Mouse (Mus musculus) megakaryocyte, embryonic 14.5 days (primary cell): Measurements from ENCODE around the gene Camkmt. TPM values are rescaled to one million over a fixed set of nuclear protein-coding genes. Genes with fewer than 3 reads are reported as not detected.

Experiments used
- H3K27me3 ChIP-seq: replicated peaks from 2 replicates; pipeline ENCODE3; 2012; ENCODE audit warnings: inconsistent platforms
- H3K36me3 ChIP-seq: replicated peaks from 2 replicates; pipeline ENCODE3; 2012; ENCODE audit warnings: low read length, inconsistent platforms, mixed read lengths
- H3K4me1 ChIP-seq: 2 replicates; pipeline ENCODE4 v1.6.1; 2012; ENCODE audit warnings: inconsistent platforms
- H3K4me3 ChIP-seq: replicated peaks from 2 replicates; pipeline ENCODE3; 2012; ENCODE audit warnings: moderate library complexity, mild to moderate bottlenecking, inconsistent platforms
- H3K9me3 ChIP-seq: 2 replicates; pipeline ENCODE4 v1.6.1; 2012; ENCODE audit warnings: inconsistent platforms
- FLI1 ChIP-seq: IDR thresholded peaks from 2 replicates; pipeline ENCODE4 v1.6.1; 2012; ENCODE audit warnings: low read length, inconsistent platforms, mixed read lengths
- GATA1 ChIP-seq: IDR thresholded peaks from 3 replicates; pipeline ENCODE4 v1.6.1; 2012; ENCODE audit warnings: mixed read lengths, low read length, inconsistent platforms, borderline replicate concordance
- polyA plus RNA-seq: library from polyadenylated mRNA; stranded (reverse); fragments of >175 nt; gene quantifications from 2 replicates; pipeline ENCODE4 v1.2.3, GENCODE M21; 2012; ENCODE audit warnings: low replicate concordance; ENCODE audit not compliant: insufficient read depth

Camkmt gene
- polyA plus RNA-seq, 1 experiment = 7.6 TPM

- no peaks in the 10 kb centered on the region for H3K27me3 ChIP-seq
- no peak for TF ChIP-seq FLI1
- no peak for TF ChIP-seq GATA1
- peak overlapping the region; percentile 62 for H3K4me3 ChIP-seq
- H3K4me1 ChIP-seq = peaks cover 65% of the 10 kb centered on the region
- H3K9me3 ChIP-seq = no peaks in the 10 kb centered on the region
- peaks cover 38% of the 10 kb centered on the region for H3K36me3 ChIP-seq
These were observed 2.8 kb upstream of the Camkmt start for GRCm38 (mm10) chr17:85087591-85087990.

DNA sequence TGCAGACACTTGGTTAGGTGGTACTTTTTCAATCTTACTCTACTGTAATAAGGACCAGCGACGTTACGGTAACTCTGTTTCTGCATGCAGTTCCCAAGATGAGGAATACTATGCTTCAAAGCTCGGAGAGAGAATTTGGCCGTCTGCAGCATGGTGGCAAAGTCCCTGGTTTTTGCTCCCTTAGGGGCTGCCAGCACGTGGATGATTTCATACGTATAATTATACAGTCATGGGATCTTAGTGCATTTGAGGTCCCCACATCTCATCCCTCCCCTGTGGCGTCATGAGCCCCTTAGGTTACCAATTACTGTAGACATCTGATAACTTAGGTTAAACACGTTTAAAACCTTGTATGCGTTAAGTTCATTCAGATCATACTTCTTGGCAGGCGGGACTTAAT, 2.0 kb upstream of the Camkmt start:
- H3K9me3 ChIP-seq = no peaks in the 10 kb centered on the region
- peaks cover 73% of the 10 kb centered on the region for H3K4me1 ChIP-seq
- H3K36me3 ChIP-seq = peaks cover 34% of the 10 kb centered on the region
- TF ChIP-seq GATA1 = no peak
- no peak for TF ChIP-seq FLI1
- no peaks in the 10 kb centered on the region for H3K27me3 ChIP-seq
- peak overlapping the region; percentile 71 for H3K4me3 ChIP-seq

GRCm38 (mm10) chr17:85089011-85089410, 1.3 kb upstream of the Camkmt start:
- TF ChIP-seq GATA1 (no peak), FLI1 (no peak)
- H3K4me3 ChIP-seq = peak overlapping the region; percentile 99
- peaks cover 71% of the 10 kb centered on the region for H3K4me1 ChIP-seq
- peaks cover 29% of the 10 kb centered on the region for H3K36me3 ChIP-seq
- H3K27me3 ChIP-seq = no peaks in the 10 kb centered on the region
- H3K9me3 ChIP-seq = no peaks in the 10 kb centered on the region

GRCm38 (mm10) chr17:85089621-85090020, 731 bp upstream of the Camkmt start:
- Histone ChIP-seq H3K27me3 (no peaks in the 10 kb centered on the region), H3K9me3 (no peaks in the 10 kb centered on the region), H3K4me1 (peaks cover 67% of the 10 kb centered on the region), H3K4me3 (peak overlapping the region; percentile 99), H3K36me3 (peaks cover 27% of the 10 kb centered on the region)
- TF ChIP-seq FLI1 (no peak), GATA1 (no peak)

GRCm38 (mm10) chr17:85091762-85092161, 1.4 kb downstream of the Camkmt start:
- Histone ChIP-seq H3K36me3 (peaks cover 29% of the 10 kb centered on the region), H3K9me3 (no peaks in the 10 kb centered on the region), H3K4me1 (peaks cover 47% of the 10 kb centered on the region), H3K4me3 (peak overlapping the region; percentile 99), H3K27me3 (no peaks in the 10 kb centered on the region)
- TF ChIP-seq FLI1 (no peak), GATA1 (no peak)

- Histone ChIP-seq H3K4me1 (peaks cover 24% of the 10 kb centered on the region), H3K36me3 (peaks cover 57% of the 10 kb centered on the region), H3K4me3 (no peak overlapping the region), H3K9me3 (peaks cover 25% of the 10 kb centered on the region), H3K27me3 (no peaks in the 10 kb centered on the region)
- TF ChIP-seq FLI1 (no peak), GATA1 (no peak)
These were observed 6.0 kb downstream of the Camkmt start for GRCm38 (mm10) chr17:85096396-85096795.

DNA sequence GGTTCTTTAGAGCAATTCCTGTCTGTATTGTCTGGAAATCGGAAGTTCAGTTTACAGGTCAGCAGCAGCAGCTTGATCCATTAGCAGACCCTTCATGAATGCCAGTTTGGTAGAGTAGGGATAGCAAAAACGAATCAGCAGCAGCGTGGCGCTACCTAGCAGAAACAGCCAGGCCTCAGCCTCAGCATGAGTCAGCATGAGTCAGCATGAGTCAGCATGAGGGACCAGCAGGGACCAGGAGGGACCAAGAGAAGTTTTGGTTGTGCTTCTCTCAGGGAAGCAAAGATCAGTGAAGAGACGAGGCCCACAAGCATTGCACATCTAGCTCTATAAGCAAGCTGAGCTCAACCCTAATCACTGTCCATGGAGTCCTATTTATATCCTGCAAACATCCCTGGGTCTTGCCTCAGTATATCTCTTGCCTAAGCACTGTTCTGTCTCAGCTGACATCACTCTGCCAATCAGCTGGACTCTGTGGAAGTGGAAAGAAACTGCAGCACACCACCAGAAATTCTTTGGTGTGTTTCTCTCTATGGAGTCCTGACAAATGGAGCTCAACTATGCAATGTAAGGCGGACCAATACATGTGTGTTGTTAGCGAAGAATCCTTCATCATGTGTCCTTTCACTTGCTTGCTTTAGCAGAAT, 8.4 kb downstream of the Camkmt start:
- peak overlapping the region; percentile 54 for H3K4me3 ChIP-seq
- peaks cover 25% of the 10 kb centered on the region for H3K9me3 ChIP-seq
- peaks cover 6% of the 10 kb centered on the region for H3K4me1 ChIP-seq
- no peak for TF ChIP-seq FLI1
- TF ChIP-seq GATA1 = no peak
- H3K36me3 ChIP-seq = peaks cover 64% of the 10 kb centered on the region
- H3K27me3 ChIP-seq = no peaks in the 10 kb centered on the region

- H3K36me3 ChIP-seq = peaks cover 64% of the 10 kb centered on the region
- H3K4me3 ChIP-seq = no peak overlapping the region
- H3K4me1 ChIP-seq = peaks cover 6% of the 10 kb centered on the region
- H3K27me3 ChIP-seq = no peaks in the 10 kb centered on the region
- TF ChIP-seq GATA1 (no peak), FLI1 (no peak)
- H3K9me3 ChIP-seq = peaks cover 25% of the 10 kb centered on the region
These were observed 9.9 kb downstream of the Camkmt start for GRCm38 (mm10) chr17:85100232-85100631.

DNA sequence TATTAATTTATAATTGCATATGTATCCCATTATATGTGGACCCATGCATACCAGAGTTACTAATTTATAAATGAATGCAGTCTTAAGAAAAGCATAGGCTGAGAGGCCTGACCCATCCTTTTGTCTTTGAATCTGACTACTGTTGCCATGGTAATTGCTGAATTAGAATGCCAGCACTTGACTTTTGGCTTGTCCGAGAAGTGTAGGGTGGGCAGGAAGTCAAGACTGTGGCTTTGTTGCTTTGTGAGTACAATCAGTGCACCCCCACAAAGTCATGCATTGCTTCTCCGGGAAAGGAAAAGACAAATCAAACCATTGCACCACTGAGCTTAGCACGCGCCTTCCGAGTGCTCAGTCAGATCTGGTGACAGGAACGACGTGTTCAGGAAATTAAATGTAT, 11.4 kb downstream of the Camkmt start:
- peaks cover 6% of the 10 kb centered on the region for H3K4me1 ChIP-seq

DNA sequence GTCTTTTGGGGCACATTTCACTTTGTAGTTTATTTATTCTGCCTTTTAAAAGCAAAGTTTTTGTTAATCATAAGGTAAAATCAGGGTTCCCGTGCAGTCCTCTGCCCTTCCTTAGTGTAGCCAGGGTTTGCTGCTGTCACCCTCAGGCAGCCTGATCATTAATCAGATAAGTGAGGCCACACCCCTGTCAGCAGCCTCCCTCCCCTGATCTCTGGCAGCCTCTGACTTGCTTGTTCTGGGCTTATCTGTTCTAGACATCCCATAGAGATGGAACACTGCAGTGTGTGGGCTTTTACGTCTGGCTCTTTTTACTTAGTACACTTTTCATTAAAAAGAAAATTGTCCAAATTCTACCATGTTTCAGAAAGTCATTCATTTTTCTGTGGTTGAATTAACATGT, 13.0 kb downstream of the Camkmt start:
- peaks cover 11% of the 10 kb centered on the region for H3K4me1 ChIP-seq
- no peak overlapping the region for H3K4me3 ChIP-seq
- peaks cover 15% of the 10 kb centered on the region for H3K9me3 ChIP-seq
- TF ChIP-seq FLI1 = no peak
- no peak for TF ChIP-seq GATA1
- peaks cover 39% of the 10 kb centered on the region for H3K36me3 ChIP-seq
- H3K27me3 ChIP-seq = no peaks in the 10 kb centered on the region

More for the DNA sequence above, 11.4 kb downstream of the Camkmt start:
- H3K4me3 ChIP-seq = no peak overlapping the region
- H3K9me3 ChIP-seq = peaks cover 25% of the 10 kb centered on the region
- no peaks in the 10 kb centered on the region for H3K27me3 ChIP-seq
- TF ChIP-seq GATA1 (no peak), FLI1 (no peak)
- peaks cover 54% of the 10 kb centered on the region for H3K36me3 ChIP-seq
